Mouse (Mus musculus): ENCODE results near the gene Med26. TPM values are rescaled to one million over a fixed set of nuclear protein-coding genes. Genes with fewer than 3 reads are reported as not detected.

Gene Med26
- total RNA-seq, 1 experiment = 15.3 TPM

- no peak for DNase-seq (ENCODE audit: low read depth, low spot score)
- no peak overlapping the region for H3K4me3 ChIP-seq (ENCODE audit: insufficient read depth in 1 of 2, low read depth in 1 of 2, low read length in 2 of 2, poor library complexity in 1 of 2, severe bottlenecking in 1 of 2)
- H3K9me3 ChIP-seq (ENCODE audit: control insufficient read depth, insufficient read depth, low read depth, low read length) = no peaks in the 10 kb centered on the region
- H3K9ac ChIP-seq (ENCODE audit: insufficient read depth, low read depth, low read length, poor library complexity, severe bottlenecking) = no peak overlapping the region
- no peak overlapping the region for H3K27ac ChIP-seq (ENCODE audit: insufficient read depth, low read depth, low read length, poor library complexity, severe bottlenecking)
- H3K4me1 ChIP-seq (ENCODE audit: control insufficient read depth in 2 of 2, insufficient read depth in 2 of 2, low read length in 2 of 2, poor library complexity in 1 of 2) = peaks cover under 1% of the 10 kb centered on the region in 2 experiments; a peak in 3 of 4 replicates
- in situ Hi-C loops (cut with MboI; ENCODE audit: low sequenced_read_pairs in 2 of 2, unreplicated experiment in 2 of 2) = no loop called here
- peaks cover 8% of the 10 kb centered on the region; the same call in 1 of the 2 replicates for H3K36me3 ChIP-seq (ENCODE audit: control insufficient read depth, insufficient read depth, low read length, poor library complexity, severe bottlenecking)
- TF ChIP-seq HCFC1 (IDR thresholded peaks at IDR 0.05; ENCODE audit: borderline replicate concordance, insufficient read depth, low read length) = no peak
- TF ChIP-seq MAFK (IDR thresholded peaks at IDR 0.05; ENCODE audit: insufficient read depth, low read depth, low read length) = no peak
- no peak for TF ChIP-seq CHD2 (IDR thresholded peaks at IDR 0.05; ENCODE audit: low read depth, low read length)
- TF ChIP-seq ZNF384 (IDR thresholded peaks at IDR 0.05; ENCODE audit: low read depth, low read length) = no peak
- no peak for TF ChIP-seq ZC3H11A (IDR thresholded peaks at IDR 0.05; ENCODE audit: borderline replicate concordance, low read depth, low read length)
These were observed 29.9 kb upstream of the Med26 start for GRCm38 (mm10) chr8:72577941-72578340.

GRCm38 (mm10) chr8:72577266-72577665 is 29.2 kb upstream of the Med26 start:
- no peak overlapping the region for H3K4me3 ChIP-seq (ENCODE audit: insufficient read depth in 1 of 2, low read depth in 1 of 2, low read length in 2 of 2, poor library complexity in 1 of 2, severe bottlenecking in 1 of 2)
- no peak for TF ChIP-seq HCFC1 (IDR thresholded peaks at IDR 0.05; ENCODE audit: borderline replicate concordance, insufficient read depth, low read length)
- TF ChIP-seq ZC3H11A (IDR thresholded peaks at IDR 0.05; ENCODE audit: borderline replicate concordance, low read depth, low read length) = no peak
- TF ChIP-seq ZNF384 (IDR thresholded peaks at IDR 0.05; ENCODE audit: low read depth, low read length) = no peak
- TF ChIP-seq CHD2 (IDR thresholded peaks at IDR 0.05; ENCODE audit: low read depth, low read length) = no peak
- TF ChIP-seq MAFK (IDR thresholded peaks at IDR 0.05; ENCODE audit: insufficient read depth, low read depth, low read length) = no peak
- in situ Hi-C loops (cut with MboI; ENCODE audit: low sequenced_read_pairs in 2 of 2, unreplicated experiment in 2 of 2) = no loop called here
- no peak for DNase-seq (ENCODE audit: low read depth, low spot score)
- peaks cover 8% of the 10 kb centered on the region; the same call in 1 of the 2 replicates for H3K36me3 ChIP-seq (ENCODE audit: control insufficient read depth, insufficient read depth, low read length, poor library complexity, severe bottlenecking)
- no peak overlapping the region for H3K27ac ChIP-seq (ENCODE audit: insufficient read depth, low read depth, low read length, poor library complexity, severe bottlenecking)
- H3K9ac ChIP-seq (ENCODE audit: insufficient read depth, low read depth, low read length, poor library complexity, severe bottlenecking) = no peak overlapping the region
- peaks cover 3% of the 10 kb centered on the region in 2 experiments; a peak in 2 of 4 replicates for H3K4me1 ChIP-seq (ENCODE audit: control insufficient read depth in 2 of 2, insufficient read depth in 2 of 2, low read length in 2 of 2, poor library complexity in 1 of 2)
- no peaks in the 10 kb centered on the region for H3K9me3 ChIP-seq (ENCODE audit: control insufficient read depth, insufficient read depth, low read depth, low read length)

DNA sequence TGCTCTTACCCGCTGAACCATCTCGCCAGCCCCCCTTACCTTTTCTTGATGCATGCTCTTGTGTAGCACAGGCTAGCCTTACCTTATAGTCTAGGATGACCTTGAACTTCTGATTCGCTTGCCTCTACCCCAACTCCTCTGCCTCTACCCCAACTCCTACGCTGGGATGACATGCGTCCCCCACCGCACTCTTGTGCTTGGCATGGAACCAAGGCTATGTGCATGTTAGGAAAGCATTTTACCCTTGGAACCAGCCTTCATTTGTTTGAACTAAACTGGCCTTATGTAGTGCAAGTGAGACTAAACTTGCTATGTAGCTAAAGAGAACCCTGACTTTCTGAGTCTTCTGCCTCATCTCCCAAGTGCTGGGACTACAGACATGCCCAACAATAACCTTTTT is 27.8 kb upstream of the Med26 start:
- H3K4me1 ChIP-seq (ENCODE audit: control insufficient read depth in 2 of 2, insufficient read depth in 2 of 2, low read length in 2 of 2, poor library complexity in 1 of 2) = peaks cover 3% of the 10 kb centered on the region in 2 experiments; a peak in 2 of 4 replicates
- no peak for DNase-seq (ENCODE audit: low read depth, low spot score)
- no peak overlapping the region for H3K9ac ChIP-seq (ENCODE audit: insufficient read depth, low read depth, low read length, poor library complexity, severe bottlenecking)
- TF ChIP-seq HCFC1 (IDR thresholded peaks at IDR 0.05; ENCODE audit: borderline replicate concordance, insufficient read depth, low read length) (no peak), ZC3H11A (IDR thresholded peaks at IDR 0.05; ENCODE audit: borderline replicate concordance, low read depth, low read length) (no peak), MAFK (IDR thresholded peaks at IDR 0.05; ENCODE audit: insufficient read depth, low read depth, low read length) (no peak), ZNF384 (IDR thresholded peaks at IDR 0.05; ENCODE audit: low read depth, low read length) (no peak), CHD2 (IDR thresholded peaks at IDR 0.05; ENCODE audit: low read depth, low read length) (no peak)
- H3K4me3 ChIP-seq (ENCODE audit: insufficient read depth in 1 of 2, low read depth in 1 of 2, low read length in 2 of 2, poor library complexity in 1 of 2, severe bottlenecking in 1 of 2) = no peak overlapping the region
- H3K9me3 ChIP-seq (ENCODE audit: control insufficient read depth, insufficient read depth, low read depth, low read length) = no peaks in the 10 kb centered on the region
- H3K27ac ChIP-seq (ENCODE audit: insufficient read depth, low read depth, low read length, poor library complexity, severe bottlenecking) = no peak overlapping the region
- in situ Hi-C loops (cut with MboI; ENCODE audit: low sequenced_read_pairs in 2 of 2, unreplicated experiment in 2 of 2) = no loop called here
- peaks cover 3% of the 10 kb centered on the region; the same call in 1 of the 2 replicates for H3K36me3 ChIP-seq (ENCODE audit: control insufficient read depth, insufficient read depth, low read length, poor library complexity, severe bottlenecking)

GRCm38 (mm10) chr8:72573450-72573849 is 25.4 kb upstream of the Med26 start:
- Histone ChIP-seq H3K4me3 (ENCODE audit: insufficient read depth in 1 of 2, low read depth in 1 of 2, low read length in 2 of 2, poor library complexity in 1 of 2, severe bottlenecking in 1 of 2) (no peak overlapping the region), H3K4me1 (ENCODE audit: control insufficient read depth in 2 of 2, insufficient read depth in 2 of 2, low read length in 2 of 2, poor library complexity in 1 of 2) (peaks cover 6 to 8% of the 10 kb centered on the region in 2 experiments; a peak in 2 of 4 replicates), H3K9ac (ENCODE audit: insufficient read depth, low read depth, low read length, poor library complexity, severe bottlenecking) (no peak overlapping the region), H3K27ac (ENCODE audit: insufficient read depth, low read depth, low read length, poor library complexity, severe bottlenecking) (no peak overlapping the region), H3K36me3 (ENCODE audit: control insufficient read depth, insufficient read depth, low read length, poor library complexity, severe bottlenecking) (peaks cover 13% of the 10 kb centered on the region), H3K9me3 (ENCODE audit: control insufficient read depth, insufficient read depth, low read depth, low read length) (no peaks in the 10 kb centered on the region)
- in situ Hi-C loops (cut with MboI; ENCODE audit: low sequenced_read_pairs in 2 of 2, unreplicated experiment in 2 of 2) = no loop called here
- DNase-seq (ENCODE audit: low read depth, low spot score) = no peak
- TF ChIP-seq HCFC1 (IDR thresholded peaks at IDR 0.05; ENCODE audit: borderline replicate concordance, insufficient read depth, low read length) = no peak
- no peak for TF ChIP-seq MAFK (IDR thresholded peaks at IDR 0.05; ENCODE audit: insufficient read depth, low read depth, low read length)
- TF ChIP-seq ZNF384 (IDR thresholded peaks at IDR 0.05; ENCODE audit: low read depth, low read length) = no peak
- TF ChIP-seq ZC3H11A (IDR thresholded peaks at IDR 0.05; ENCODE audit: borderline replicate concordance, low read depth, low read length) = no peak
- TF ChIP-seq CHD2 (IDR thresholded peaks at IDR 0.05; ENCODE audit: low read depth, low read length) = no peak
